Comparison of ENCODE assay signal across 35 mouse cellular contexts in the genomic region with DNA sequence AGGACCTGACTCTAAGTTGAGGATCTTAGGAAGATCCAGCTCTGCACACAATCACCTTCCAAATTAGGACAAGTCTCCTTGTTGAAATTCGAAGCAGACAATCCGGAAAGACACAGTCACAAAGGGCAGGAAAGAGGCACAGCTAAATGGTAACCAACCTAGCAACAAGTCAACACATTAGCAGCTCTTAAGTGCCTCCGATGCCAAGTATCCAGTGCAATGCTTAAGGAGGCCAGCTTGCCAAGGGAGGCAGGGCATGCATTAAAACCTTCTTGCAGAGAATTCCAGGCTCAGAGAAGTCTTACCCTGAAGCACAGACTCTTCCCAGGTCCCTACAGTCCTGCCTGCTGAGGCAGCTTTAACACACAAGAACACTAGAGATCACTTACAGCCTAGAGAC. TPM values are rescaled to one million over a fixed set of nuclear protein-coding genes. Genes with fewer than 3 reads are reported as not detected.
DNase-seq lines count a peak whose midpoint lies in the region; ATAC-seq and TF ChIP-seq lines count a peak whose summit lies in the region.
"Had no signal": no experiment of that assay in that cellular context is flagged by ENCODE, and none has a peak within 500 bp of the region (broad histone marks: within the 10 kb centered on the region; RNA-seq: fewer than 3 reads in every experiment).

No protein-coding gene starts in this region.

- no peaks in the 10 kb centered on the region for H3K27me3 ChIP-seq in hindbrain, embryonic 13.5 days
- H3K27me3 ChIP-seq in hindbrain, embryonic 14.5 days (ENCODE audit: control insufficient read depth, insufficient read depth, low read length), result no peaks in the 10 kb centered on the region
- H3K27me3 ChIP-seq in lung, postnatal 0 days (replicated peaks; ENCODE audit: insufficient read depth, low read length), result no peaks in the 10 kb centered on the region
- H3K27me3 ChIP-seq in limb, embryonic 12.5 days, result no peaks in the 10 kb centered on the region
- H3K27me3 ChIP-seq: embryonic facial prominence, embryonic 12.5 days; forebrain, embryonic 15.5 days; heart, embryonic 12.5 days; intestine, embryonic 15.5 days; liver, embryonic 15.5 days; lung, embryonic 15.5 days; neural tube, embryonic 13.5 days had no signal

- no peak for ATAC-seq in hindbrain, embryonic 13.5 days (ENCODE audit: low FRiP score)
- no peak for ATAC-seq in hindbrain, embryonic 14.5 days (ENCODE audit: low FRiP score)
- ATAC-seq in lung, postnatal 0 days, result no peak
- no peak for ATAC-seq in limb, embryonic 12.5 days (ENCODE audit: insufficient number of reproducible peaks, insufficient read depth, low FRiP score, low TSS enrichment, low read depth)
- ATAC-seq: forebrain, embryonic 15.5 days; intestine, embryonic 15.5 days had no signal

- TF ChIP-seq POLR2A in lung, adult 2 months (IDR thresholded peaks at IDR 0.05; ENCODE audit: borderline replicate concordance, extremely low read depth, low read depth, low read length), result no peak

- H3K27ac ChIP-seq in hindbrain, embryonic 13.5 days, result 0 out of 2 replicates have a peak overlapping the region, but pooled peaks have one; percentile 30
- H3K27ac ChIP-seq in hindbrain, embryonic 14.5 days, result no peak overlapping the region; the same call in 1 of the 2 replicates
- H3K27ac ChIP-seq in lung, postnatal 0 days (ENCODE audit: low read length), result no peak overlapping the region
- peak overlapping the region; percentile 59; the same call in 1 of the 2 replicates for H3K27ac ChIP-seq in limb, embryonic 12.5 days
- H3K27ac ChIP-seq: embryonic facial prominence, embryonic 12.5 days; forebrain, embryonic 15.5 days; gastrocnemius, adult 2 months; intestine, embryonic 15.5 days; kidney, postnatal 0 days; liver, embryonic 15.5 days; lung, embryonic 15.5 days; macrophage; neural tube, embryonic 13.5 days had no signal

- no peak for TF ChIP-seq CTCF in lung, postnatal 0 days (IDR thresholded peaks at IDR 0.05)
- no peak for TF ChIP-seq CTCF in lung, adult 2 months (IDR thresholded peaks at IDR 0.05; ENCODE audit: insufficient read depth, low read length)

- no peak overlapping the region for H3K4me3 ChIP-seq in hindbrain, embryonic 13.5 days
- H3K4me3 ChIP-seq in hindbrain, embryonic 14.5 days (replicated peaks; ENCODE audit: low read length), result no peak overlapping the region
- H3K4me3 ChIP-seq in lung, postnatal 0 days (ENCODE audit: low read depth, low read length), result no peak overlapping the region
- no peak overlapping the region for H3K4me3 ChIP-seq in lung, adult 2 months (replicated peaks; ENCODE audit: extremely low read depth, low read depth, low read length)
- H3K4me3 ChIP-seq in limb, embryonic 12.5 days (replicated peaks), result no peak overlapping the region
- H3K4me3 ChIP-seq: embryonic facial prominence, embryonic 12.5 days; forebrain, embryonic 15.5 days; gastrocnemius, adult 2 months; heart, embryonic 12.5 days; intestine, embryonic 15.5 days; liver, embryonic 15.5 days; lung, embryonic 15.5 days; myocyte; neural tube, embryonic 13.5 days had no signal

- peaks cover 13% of the 10 kb centered on the region for H3K9me3 ChIP-seq in hindbrain, embryonic 13.5 days
- peaks cover 12% of the 10 kb centered on the region for H3K9me3 ChIP-seq in hindbrain, embryonic 14.5 days (ENCODE audit: control insufficient read depth, low read length)
- H3K9me3 ChIP-seq in lung, postnatal 0 days (ENCODE audit: low read length), result no peaks in the 10 kb centered on the region
- no peaks in the 10 kb centered on the region for H3K9me3 ChIP-seq in limb, embryonic 12.5 days
- H3K9me3 ChIP-seq: intestine, embryonic 15.5 days; liver, embryonic 15.5 days; lung, embryonic 15.5 days had no signal

- TF ChIP-seq EP300 in lung, postnatal 0 days (IDR thresholded peaks at IDR 0.05), result no peak

- H3K4me1 ChIP-seq in hindbrain, embryonic 13.5 days (replicated peaks), result no peaks in the 10 kb centered on the region
- no peaks in the 10 kb centered on the region for H3K4me1 ChIP-seq in hindbrain, embryonic 14.5 days (replicated peaks; ENCODE audit: control insufficient read depth, insufficient read depth, low read length)
- H3K4me1 ChIP-seq in lung, postnatal 0 days (ENCODE audit: insufficient read depth, low read depth, low read length), result no peaks in the 10 kb centered on the region
- no peaks in the 10 kb centered on the region for H3K4me1 ChIP-seq in lung, adult 2 months (ENCODE audit: control insufficient read depth, insufficient read depth, low read length)
- peaks cover 28% of the 10 kb centered on the region for H3K4me1 ChIP-seq in limb, embryonic 12.5 days (replicated peaks)
- H3K4me1 ChIP-seq: forebrain, embryonic 15.5 days; intestine, embryonic 15.5 days; liver, embryonic 15.5 days; neural tube, embryonic 13.5 days had no signal

- no peak for DNase-seq in hindbrain, embryonic 14.5 days (ENCODE audit: low spot score)
- peak; percentile 26 for DNase-seq in lung, postnatal 0 days (ENCODE audit: low spot score)
- DNase-seq in lung, adult 2 months, result no peak
- peak; percentile 22 for DNase-seq in NIH3T3 (ENCODE audit: low read depth)
- no peak for DNase-seq in spleen, postnatal 14 days (ENCODE audit: low spot score in 2 of 2)
- DNase-seq in heart, adult 9 months (ENCODE audit: low spot score in 2 of 2), result no peak
- DNase-seq: adrenal gland, postnatal 25 days; cerebellum, adult 18-20 months; cerebellum, postnatal 10 days; gastrocnemius, adult 2 months; gastrocnemius, postnatal 36 days; heart, adult 18-20 months; kidney, adult 2 months; kidney, postnatal 4 days; layer of hippocampus, adult 9-11 months; midbrain, embryonic 14.5 days; right cerebral cortex, postnatal 25 days; thymus, adult 18-20 months; thymus, postnatal 25 days had no signal

- 82% methylated on average over 3 of the region's 3 CpGs for WGBS in hindbrain, embryonic 13.5 days
- 71% methylated on average over 3 of the region's 3 CpGs for WGBS in hindbrain, embryonic 14.5 days
- WGBS in lung, postnatal 0 days, result 54% methylated on average over 3 of the region's 3 CpGs
- 33% methylated on average over 3 of the region's 3 CpGs for WGBS in lung, adult 2 months
- 84% methylated on average over 3 of the region's 3 CpGs for WGBS in limb, embryonic 12.5 days

- no peak overlapping the region for H3K4me2 ChIP-seq in hindbrain, embryonic 13.5 days
- H3K4me2 ChIP-seq in hindbrain, embryonic 14.5 days (replicated peaks), result no peak overlapping the region
- H3K4me2 ChIP-seq in lung, postnatal 0 days (replicated peaks; ENCODE audit: low read depth, low read length), result no peak overlapping the region
- H3K4me2 ChIP-seq in limb, embryonic 12.5 days, result no peak overlapping the region
- H3K4me2 ChIP-seq: embryonic facial prominence, embryonic 12.5 days; forebrain, embryonic 15.5 days; heart, embryonic 12.5 days; intestine, embryonic 15.5 days; liver, embryonic 15.5 days; lung, embryonic 15.5 days; neural tube, embryonic 13.5 days had no signal

- no peaks in the 10 kb centered on the region for H3K36me3 ChIP-seq in hindbrain, embryonic 13.5 days
- no peaks in the 10 kb centered on the region for H3K36me3 ChIP-seq in hindbrain, embryonic 14.5 days (replicated peaks; ENCODE audit: control insufficient read depth, insufficient read depth)
- no peaks in the 10 kb centered on the region for H3K36me3 ChIP-seq in lung, postnatal 0 days (ENCODE audit: insufficient read depth, low read length)
- H3K36me3 ChIP-seq in limb, embryonic 12.5 days, result no peaks in the 10 kb centered on the region
- H3K36me3 ChIP-seq: embryonic facial prominence, embryonic 12.5 days; forebrain, embryonic 15.5 days; heart, embryonic 12.5 days; intestine, embryonic 15.5 days; liver, embryonic 15.5 days; lung, embryonic 15.5 days; neural tube, embryonic 13.5 days had no signal

- H3K9ac ChIP-seq in hindbrain, embryonic 13.5 days, result no peak overlapping the region
- H3K9ac ChIP-seq in hindbrain, embryonic 14.5 days, result no peak overlapping the region
- H3K9ac ChIP-seq in lung, postnatal 0 days (replicated peaks; ENCODE audit: low read depth), result no peak overlapping the region
- H3K9ac ChIP-seq in limb, embryonic 12.5 days (replicated peaks), result peak overlapping the region; percentile 23; the same call in 1 of the 2 replicates
- H3K9ac ChIP-seq: embryonic facial prominence, embryonic 12.5 days; forebrain, embryonic 15.5 days; heart, embryonic 12.5 days; intestine, embryonic 15.5 days; liver, embryonic 15.5 days; lung, embryonic 15.5 days; neural tube, embryonic 13.5 days had no signal

RNA-seq across cellular contexts. Expression of a gene that starts 7.5 kb away (rescaled TPM):
- polyA plus RNA-seq in hindbrain, embryonic 13.5 days (2015; fragmentation: Nextera tagmentation; extraction: Ambion mirVana), result not detected in 2 replicates
- polyA plus RNA-seq in hindbrain, embryonic 14.5 days (2014; fragmentation: Nextera tagmentation; extraction: Ambion mirVana), result not detected in 2 replicates
- not detected in 2 replicates for polyA plus RNA-seq in lung, postnatal 0 days (2015; fragmentation: Nextera tagmentation; extraction: Ambion mirVana)
- not detected in 2 replicates for polyA plus RNA-seq in lung, adult 2 months (2012; rRNA removed)
- polyA plus RNA-seq in limb, embryonic 12.5 days (2016; fragmentation: Nextera tagmentation; extraction: Ambion mirVana), result not detected in 2 replicates
- polyA plus RNA-seq: embryonic facial prominence, embryonic 12.5 days; forebrain, embryonic 15.5 days; heart, embryonic 12.5 days; heart, postnatal 0 days; intestine, embryonic 15.5 days; kidney, adult 2 months; kidney, postnatal 0 days; limb, embryonic 11.5 days; liver, adult 2 months; liver, embryonic 15.5 days; lung, embryonic 15.5 days; macrophage; midbrain, embryonic 14.5 days; myocyte; neural tube, embryonic 13.5 days; stomach, embryonic 16.5 days had no signal

RNA-seq across cellular contexts. Expression of a gene that starts 23.0 kb away (rescaled TPM):
- polyA plus RNA-seq in hindbrain, embryonic 13.5 days (2015; fragmentation: Nextera tagmentation; extraction: Ambion mirVana), result not detected in 2 replicates
- not detected in 2 replicates for polyA plus RNA-seq in hindbrain, embryonic 14.5 days (2014; fragmentation: Nextera tagmentation; extraction: Ambion mirVana)
- not detected in 2 replicates for polyA plus RNA-seq in lung, postnatal 0 days (2015; fragmentation: Nextera tagmentation; extraction: Ambion mirVana)
- polyA plus RNA-seq in lung, adult 2 months (2012; rRNA removed), result not detected in 2 replicates
- not detected in 2 replicates for polyA plus RNA-seq in limb, embryonic 12.5 days (2016; fragmentation: Nextera tagmentation; extraction: Ambion mirVana)
- polyA plus RNA-seq: embryonic facial prominence, embryonic 12.5 days; forebrain, embryonic 15.5 days; heart, embryonic 12.5 days; heart, postnatal 0 days; intestine, embryonic 15.5 days; kidney, adult 2 months; kidney, postnatal 0 days; limb, embryonic 11.5 days; liver, adult 2 months; liver, embryonic 15.5 days; lung, embryonic 15.5 days; macrophage; midbrain, embryonic 14.5 days; myocyte; neural tube, embryonic 13.5 days had no signal

RNA-seq across cellular contexts. Expression of a gene that starts 38.2 kb away (rescaled TPM):
- 6.2 and 6.9 TPM in 2 replicates for polyA plus RNA-seq in hindbrain, embryonic 13.5 days (2015; fragmentation: Nextera tagmentation; extraction: Ambion mirVana)
- polyA plus RNA-seq in hindbrain, embryonic 14.5 days (2014; fragmentation: Nextera tagmentation; extraction: Ambion mirVana), result 10.7 and 11.5 TPM in 2 replicates
- 10.7 and 11.5 TPM in 2 replicates for polyA plus RNA-seq in lung, postnatal 0 days (2015; fragmentation: Nextera tagmentation; extraction: Ambion mirVana)
- polyA plus RNA-seq in lung, adult 2 months (2012; rRNA removed), result 25.0 and 28.3 TPM in 2 replicates
- 23.8 and 24.1 TPM in 2 replicates for polyA plus RNA-seq in limb, embryonic 12.5 days (2016; fragmentation: Nextera tagmentation; extraction: Ambion mirVana)

Comparison
In these comparisons a context has a peak if more than half of its experiments do, and no peak if none do; other contexts are left out.
1. H3K27ac ChIP-seq: peak in hindbrain, embryonic 13.5 days (single experiment) and limb, embryonic 12.5 days (single experiment); none in hindbrain, embryonic 14.5 days (single experiment) and lung, postnatal 0 days (single experiment).
2. DNase-seq: peak in lung, postnatal 0 days (single experiment) and NIH3T3 (single experiment); none in hindbrain, embryonic 14.5 days (single experiment), lung, adult 2 months (single experiment), spleen, postnatal 14 days (0 of 2) and heart, adult 9 months (0 of 2).